Mouse (Mus musculus): ENCODE results near the gene 9130023H24Rik. TPM values are rescaled to one million over a fixed set of nuclear protein-coding genes. Genes with fewer than 3 reads are reported as not detected.

Gene 9130023H24Rik
- 1 to 10 TPM; 4.6 to 5.5 TPM for total RNA-seq (2021)
- long read RNA-seq, experiment 1, partial matches to known transcripts: 0 of 2 reads
- long read RNA-seq, experiment 1, other reads (novel, unspliced or antisense): 0 of 2 reads
- long read RNA-seq, experiment 2, transcript 9130023H24Rik-201 (1 exons, 3,574 nt): major isoform, 5 of 5 reads
- long read RNA-seq, experiment 2, partial matches to known transcripts: 0 of 5 reads
- long read RNA-seq, experiment 2, other reads (novel, unspliced or antisense): 0 of 5 reads

GRCm38 (mm10) chr7:128237927-128238778 is at the start of gene 9130023H24Rik:
9130023H24Rik (minus strand) TSS chr7:128238031.
- DNase-seq (ENCODE audit: low spot score in 2 of 2): peak; percentile 100

GRCm38 (mm10) chr7:128285060-128285459 is 47.2 kb upstream of the 9130023H24Rik start:
- DNase-seq (ENCODE audit: low spot score in 2 of 2): no peak

DNA sequence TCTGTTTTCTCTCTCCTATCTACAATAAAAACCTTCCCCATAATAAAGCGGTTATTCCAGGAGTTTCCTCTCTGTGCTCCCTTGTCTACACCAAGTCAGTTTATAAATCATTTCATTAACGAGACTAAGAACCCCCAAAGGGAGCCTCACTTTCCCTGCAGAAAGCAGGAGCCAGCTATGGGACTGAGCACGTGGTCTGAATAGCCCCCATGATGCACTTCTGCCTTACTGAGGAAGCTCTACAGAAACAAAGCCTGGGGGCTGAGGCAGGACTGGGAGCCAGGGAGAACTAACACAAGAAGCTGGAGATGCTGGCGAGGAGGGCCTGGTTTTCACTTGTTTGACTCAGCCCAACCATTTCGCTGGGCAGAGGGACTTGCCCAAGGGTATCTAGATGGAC is 46.2 kb upstream of the 9130023H24Rik start:
- DNase-seq (ENCODE audit: low spot score in 2 of 2): no peak

- DNase-seq (ENCODE audit: low spot score in 2 of 2): no peak
These were observed 44.9 kb upstream of the 9130023H24Rik start for GRCm38 (mm10) chr7:128282532-128283244.

DNA sequence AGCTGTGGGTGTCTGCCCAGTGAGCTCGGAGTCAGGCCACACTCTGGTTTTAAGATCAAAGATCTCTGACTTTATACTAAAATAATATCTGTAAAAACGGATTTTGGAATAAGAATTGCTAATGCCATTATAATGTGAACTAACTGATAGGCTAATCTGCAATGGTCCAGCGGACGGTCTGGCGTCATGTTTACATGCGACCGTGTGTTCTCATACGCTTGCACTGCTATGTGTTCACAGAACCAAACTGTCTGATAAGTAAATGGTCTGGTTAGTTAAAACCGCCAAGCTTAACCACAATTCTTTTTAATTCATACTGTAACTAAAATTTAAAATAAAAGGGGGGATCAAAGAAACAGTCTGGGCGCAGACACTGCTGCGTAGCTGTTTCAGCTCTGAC is 43.9 kb upstream of the 9130023H24Rik start:
- no peak for DNase-seq (ENCODE audit: low spot score in 2 of 2)

- DNase-seq (ENCODE audit: low spot score in 2 of 2): no peak
These were observed 41.9 kb upstream of the 9130023H24Rik start for GRCm38 (mm10) chr7:128279750-128280149.

- no peak for DNase-seq (ENCODE audit: low spot score in 2 of 2)
These were observed 38.2 kb upstream of the 9130023H24Rik start for GRCm38 (mm10) chr7:128276051-128276450.

DNA sequence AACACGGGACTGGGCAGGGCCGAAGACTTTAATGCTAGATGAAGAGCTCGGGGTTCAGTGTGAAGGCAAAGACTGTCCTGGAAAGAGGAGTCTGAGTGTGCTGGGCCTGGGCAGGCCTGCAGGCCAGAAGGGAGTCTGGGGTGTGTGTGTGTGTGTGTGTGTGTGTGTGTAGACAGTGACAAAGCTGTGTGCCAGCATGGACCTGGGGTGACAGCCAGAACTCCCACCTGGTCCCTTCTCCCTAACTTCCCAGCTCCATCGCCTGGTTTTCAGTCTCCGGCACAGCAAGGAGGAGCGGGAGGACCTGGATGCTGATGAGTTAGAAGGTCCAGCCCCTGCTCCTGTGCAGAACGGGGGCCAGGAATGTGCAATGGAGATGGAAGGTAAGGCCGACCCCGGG is 33.7 kb upstream of the 9130023H24Rik start:
- no peak for DNase-seq (ENCODE audit: low spot score in 2 of 2)

GRCm38 (mm10) chr7:128270431-128270850 is 32.6 kb upstream of the 9130023H24Rik start:
- no peak for DNase-seq (ENCODE audit: low spot score in 2 of 2)

- DNase-seq (ENCODE audit: low spot score in 2 of 2): no peak
These were observed 30.0 kb upstream of the 9130023H24Rik start for GRCm38 (mm10) chr7:128267813-128268212.

DNA sequence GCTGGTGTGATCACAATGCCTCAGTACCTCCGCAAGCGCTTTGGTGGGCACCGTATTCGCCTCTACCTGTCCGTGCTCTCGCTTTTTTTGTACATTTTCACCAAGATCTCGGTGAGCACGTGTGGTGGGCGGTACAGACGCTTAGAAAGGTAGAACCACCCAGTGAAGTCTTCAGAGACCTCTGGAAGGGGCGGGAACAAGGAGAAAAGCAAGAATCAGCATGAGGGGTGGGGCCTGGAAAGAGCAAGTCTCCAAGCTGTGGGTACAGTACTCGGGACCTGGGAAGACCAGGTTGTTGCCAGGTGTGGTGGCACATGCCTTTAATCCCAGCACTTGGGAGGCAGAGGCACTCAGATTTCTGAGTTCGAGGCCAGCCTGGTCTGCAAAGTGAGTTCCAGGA is 29.6 kb upstream of the 9130023H24Rik start:
- DNase-seq (ENCODE audit: low spot score in 2 of 2): no peak

DNA sequence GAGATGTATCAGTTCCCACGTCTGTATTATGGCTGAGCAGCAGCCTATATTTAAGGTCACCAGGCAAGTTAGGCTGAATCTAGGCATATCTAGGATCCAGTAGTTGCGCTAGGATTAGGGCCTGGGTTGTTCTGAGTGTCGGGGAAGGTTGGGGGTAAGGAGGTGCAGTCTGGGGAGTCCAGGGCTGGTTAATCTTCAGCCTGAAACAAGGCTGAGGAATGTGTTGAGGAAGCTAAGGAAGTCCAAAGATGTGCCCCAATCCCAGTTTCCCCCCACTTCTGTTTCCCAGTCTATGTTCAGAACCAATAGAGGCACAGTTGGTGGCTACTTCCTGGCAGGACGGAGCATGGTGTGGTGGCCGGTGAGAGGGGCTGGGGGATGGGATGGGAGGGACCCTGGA is 28.2 kb upstream of the 9130023H24Rik start:
- no peak for DNase-seq (ENCODE audit: low spot score in 2 of 2)

DNA sequence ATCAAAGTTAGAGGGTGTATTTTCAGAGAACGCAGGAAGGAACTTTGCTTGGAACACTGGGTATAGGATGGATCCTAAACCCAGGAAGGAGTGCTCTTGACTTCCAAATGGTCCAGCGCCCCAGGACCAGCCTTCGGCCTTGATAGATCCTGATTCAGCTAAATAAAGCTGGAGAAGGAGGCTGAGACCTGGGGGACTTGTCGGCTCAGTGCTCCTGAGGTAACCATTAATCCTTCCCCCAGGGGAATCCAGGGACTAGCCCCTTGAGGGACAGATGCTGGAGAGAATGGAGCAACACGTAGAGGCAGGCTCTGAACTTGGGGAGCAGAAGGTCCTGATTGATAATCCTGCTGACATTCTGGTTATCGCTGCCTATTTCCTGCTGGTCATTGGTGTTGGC is 27.6 kb upstream of the 9130023H24Rik start, which contains the start of gene Slc5a2:
Gene Slc5a2 (plus strand): TSS at position 247 of the 400 bp plus-strand sequence.
- no peak for DNase-seq (ENCODE audit: low spot score in 2 of 2)

GRCm38 (mm10) chr7:128256783-128257334 is 19.0 kb upstream of the 9130023H24Rik start:
- no peak for DNase-seq (ENCODE audit: low spot score in 2 of 2)

DNA sequence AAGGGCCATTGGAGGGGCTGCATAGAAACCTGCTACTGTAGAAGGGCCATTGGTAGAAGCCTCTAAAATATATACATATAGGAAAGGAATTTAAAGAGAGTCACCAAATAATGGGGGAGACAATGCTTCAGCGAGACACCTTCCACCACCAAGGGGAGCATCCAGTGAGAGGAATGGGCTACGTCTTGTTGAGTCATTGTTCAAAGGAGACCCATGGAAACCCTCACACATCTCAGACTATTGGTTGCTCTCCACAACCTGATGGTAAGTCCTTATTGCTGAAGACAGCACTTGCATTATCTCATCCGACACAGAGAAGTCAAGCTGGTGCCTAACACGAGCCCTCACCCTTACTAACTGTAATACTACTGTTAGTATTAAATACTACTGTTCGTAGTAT is 17.9 kb upstream of the 9130023H24Rik start:
- DNase-seq (ENCODE audit: low spot score in 2 of 2): no peak

DNA sequence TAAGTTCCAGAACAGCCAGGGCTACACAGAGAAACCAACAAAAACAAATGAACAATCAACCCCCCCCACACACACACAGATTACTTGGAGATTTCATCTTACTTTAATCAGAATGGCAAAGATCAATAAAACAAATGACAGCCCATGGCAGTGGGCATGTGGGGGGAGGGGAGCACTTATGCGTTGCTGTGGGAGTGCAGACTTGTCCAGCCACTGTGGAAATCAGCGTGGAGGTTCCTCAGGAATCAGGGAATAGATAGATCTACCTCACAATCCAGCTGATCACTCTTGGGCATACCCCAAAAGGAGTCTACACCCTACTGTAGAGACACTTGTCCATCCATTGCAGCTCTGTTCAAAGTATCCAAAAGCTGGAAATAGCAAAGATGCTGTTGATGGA is 17.1 kb upstream of the 9130023H24Rik start:
- DNase-seq (ENCODE audit: low spot score in 2 of 2): no peak

GRCm38 (mm10) chr7:128252609-128253008 is 14.8 kb upstream of the 9130023H24Rik start:
- DNase-seq (ENCODE audit: low spot score in 2 of 2): no peak

GRCm38 (mm10) chr7:128251946-128252345 is 14.1 kb upstream of the 9130023H24Rik start:
- DNase-seq (ENCODE audit: low spot score in 2 of 2): no peak

- no peak for DNase-seq (ENCODE audit: low spot score in 2 of 2)
These were observed 12.2 kb upstream of the 9130023H24Rik start for GRCm38 (mm10) chr7:128249998-128250397.

DNA sequence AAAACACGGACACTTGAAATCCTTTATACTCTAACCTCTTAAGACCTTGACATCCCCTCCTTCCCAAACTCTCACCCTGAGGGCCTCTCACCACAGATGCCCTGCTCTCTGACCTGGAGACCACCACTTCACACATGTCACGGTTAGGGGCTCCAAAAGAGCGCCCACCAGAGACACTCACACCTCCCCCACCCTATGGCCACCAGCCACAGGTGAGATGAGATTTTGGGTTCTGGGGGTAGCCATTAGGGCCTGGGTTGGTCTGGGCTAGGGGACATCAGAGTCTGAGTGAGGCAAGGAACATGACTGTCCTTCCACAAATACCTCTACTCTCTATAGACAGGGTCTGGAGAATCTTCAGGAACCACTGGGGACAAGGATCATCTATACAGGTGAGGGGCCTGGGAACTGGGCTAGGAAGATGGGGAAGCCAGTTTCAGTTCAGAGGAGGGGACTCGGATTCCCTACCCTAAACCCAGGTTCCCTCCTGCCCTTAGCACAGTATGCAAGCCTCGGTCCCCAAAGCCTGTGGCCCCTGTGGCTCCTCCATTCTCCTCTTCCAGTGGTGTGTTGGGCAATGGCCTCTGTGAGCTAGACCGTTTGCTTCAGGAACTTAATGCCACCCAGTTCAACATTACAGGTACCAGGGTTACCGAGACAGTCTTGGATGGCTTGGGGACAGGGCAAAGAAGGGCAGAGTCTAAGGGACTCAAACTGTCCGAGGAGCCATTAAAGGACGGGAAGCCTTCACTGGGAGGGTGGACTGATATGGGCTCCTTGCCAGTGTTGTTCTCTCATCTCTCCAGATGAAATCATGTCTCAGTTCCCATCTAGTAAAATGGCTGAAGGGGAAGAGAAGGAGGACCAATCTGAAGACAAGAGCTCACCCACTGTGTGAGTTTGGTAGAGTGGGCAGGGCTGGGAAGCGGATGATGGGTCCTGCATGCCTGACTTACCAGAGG is 10.5 kb upstream of the 9130023H24Rik start:
- DNase-seq (ENCODE audit: low spot score in 2 of 2): no peak
